Mouse (Mus musculus) neural tube, embryonic 15.5 days (tissue): ENCODE measurements around the gene Spaca3. TPM values are rescaled to one million over a fixed set of nuclear protein-coding genes. Genes with fewer than 3 reads are reported as not detected.

ENCODE experiments used
- ATAC-seq: fragments of 200-750 bp; cut with Nextera tagmentation; 2 replicates; pipeline ENCODE4 v1.8.0; 2017; ENCODE audit warnings: mild to moderate bottlenecking, moderate TSS enrichment, moderate library complexity; ENCODE audit not compliant: low FRiP score
- H3K27ac ChIP-seq: fragments of 300-500 bp; sonication (generic); replicated peaks from 2 replicates; pipeline ENCODE4 v1.5.1; 2015; ENCODE audit warnings: mild to moderate bottlenecking, inconsistent platforms
- H3K27me3 ChIP-seq: fragments of 300-500 bp; sonication (generic); replicated peaks from 2 replicates; pipeline ENCODE4 v1.6.1; 2015; ENCODE audit warnings: inconsistent platforms
- H3K36me3 ChIP-seq: fragments of 300-500 bp; sonication (generic); 2 replicates; pipeline ENCODE4 v1.6.1; 2015; ENCODE audit warnings: inconsistent platforms
- H3K4me1 ChIP-seq: fragments of 300-500 bp; sonication (generic); 2 replicates; pipeline ENCODE4 v1.6.1; 2015; ENCODE audit warnings: inconsistent platforms
- H3K4me2 ChIP-seq: fragments of 300-500 bp; sonication (generic); 2 replicates; pipeline ENCODE4 v1.6.1; 2015; ENCODE audit warnings: inconsistent platforms, mild to moderate bottlenecking, moderate library complexity
- H3K4me3 ChIP-seq: fragments of 300-500 bp; sonication (generic); replicated peaks from 2 replicates; pipeline ENCODE4 v1.5.1; 2015; ENCODE audit warnings: mild to moderate bottlenecking, inconsistent platforms
- H3K9ac ChIP-seq: fragments of 300-500 bp; sonication (generic); replicated peaks from 2 replicates; pipeline ENCODE4 v1.6.1; 2015; ENCODE audit warnings: mild to moderate bottlenecking, inconsistent platforms
- H3K9me3 ChIP-seq: fragments of 300-500 bp; sonication (generic); replicated peaks from 2 replicates; pipeline ENCODE4 v1.6.1; 2016; ENCODE audit warnings: inconsistent platforms
- WGBS: fragments of 180-500 bp; shearing (Covaris S2); methylation state at CpG from one replicate; pipeline ENCODE4 v1.1.7; 2015; ENCODE audit warnings: mixed read lengths; 5-methylcytosine and 5-hydroxymethylcytosine counted together
- polyA plus RNA-seq: library from polyadenylated mRNA; unstranded; fragments of >200 nt; fragmentation: Nextera tagmentation; extraction: Ambion mirVana; gene quantifications from 2 replicates; pipeline ENCODE4 v1.2.1, GENCODE M21; 2015

Spaca3 gene
- polyA plus RNA-seq, result not detected in 2 replicates

DNA sequence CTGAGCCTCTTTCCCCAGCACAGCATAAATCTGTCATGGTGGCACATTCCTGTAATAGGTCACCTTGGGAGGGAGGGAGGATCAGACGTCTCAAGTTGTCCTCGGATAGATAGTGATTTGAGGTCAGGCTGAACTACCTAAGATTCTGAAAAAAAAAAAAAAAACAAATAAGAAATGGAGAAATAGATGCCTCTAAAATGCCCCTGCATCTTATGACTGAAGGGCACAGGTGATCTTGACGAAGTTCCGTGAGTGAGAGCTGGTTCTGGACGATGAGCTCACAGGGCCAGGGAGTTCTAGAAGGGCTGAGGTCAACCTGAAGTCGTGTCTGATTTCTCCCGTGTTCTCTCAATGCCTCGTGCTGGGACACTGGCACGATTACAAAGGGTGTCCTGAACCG is at the start of gene Spaca3:
TSS of gene Spaca3 (plus strand) at position 301 of the 400 bp plus-strand sequence.
- no peak within 1 kb of the TSS for H3K27ac ChIP-seq
- WGBS, result 80% methylated on average over 10 of the region's 10 CpGs
- H3K4me3 ChIP-seq, result no peak within 1 kb of the TSS
- H3K4me2 ChIP-seq, result no peak within 1 kb of the TSS
- no peak within 1 kb of the TSS for H3K9ac ChIP-seq
- peaks cover 7% of the 10 kb centered on the region for H3K4me1 ChIP-seq
- H3K36me3 ChIP-seq, result no peaks in the 10 kb centered on the region
- H3K27me3 ChIP-seq, result no peaks in the 10 kb centered on the region
- no peaks in the 10 kb centered on the region for H3K9me3 ChIP-seq
- ATAC-seq, result no peak

DNA sequence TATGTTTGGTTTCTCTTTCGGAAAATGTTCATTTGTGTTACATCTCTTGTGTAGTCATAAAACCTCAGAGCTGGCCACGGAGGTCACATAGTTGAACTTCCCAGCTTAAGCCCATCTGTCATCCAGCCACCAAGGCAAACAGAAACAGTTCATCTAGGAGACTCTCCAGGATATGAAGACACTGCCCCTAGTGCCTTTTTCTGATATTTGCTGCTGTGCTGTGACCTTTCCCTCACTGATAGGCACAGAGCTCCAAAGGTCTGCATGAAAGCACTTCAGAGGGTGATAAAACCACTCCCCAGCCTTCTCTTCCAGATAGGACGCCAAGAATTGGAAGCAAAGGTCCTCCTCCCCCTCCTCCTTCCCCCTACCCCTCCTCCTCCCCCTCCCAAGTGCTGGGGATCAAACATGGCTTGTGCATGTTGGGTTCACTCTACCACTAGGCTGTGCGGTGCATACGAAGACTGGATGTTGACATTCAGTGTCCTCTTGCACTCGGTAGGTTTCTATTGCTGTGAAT is 49.6 kb upstream of the Spaca3 start:
- H3K27ac ChIP-seq, result no peak overlapping the region
- 67% methylated on average over 6 of the region's 6 CpGs for WGBS
- H3K9me3 ChIP-seq, result no peaks in the 10 kb centered on the region
- ATAC-seq, result no peak
- no peak overlapping the region for H3K4me3 ChIP-seq
- no peak overlapping the region for H3K9ac ChIP-seq
- H3K36me3 ChIP-seq, result no peaks in the 10 kb centered on the region
- H3K4me2 ChIP-seq, result no peak overlapping the region
- peaks cover 19% of the 10 kb centered on the region for H3K4me1 ChIP-seq
- H3K27me3 ChIP-seq, result no peaks in the 10 kb centered on the region

DNA sequence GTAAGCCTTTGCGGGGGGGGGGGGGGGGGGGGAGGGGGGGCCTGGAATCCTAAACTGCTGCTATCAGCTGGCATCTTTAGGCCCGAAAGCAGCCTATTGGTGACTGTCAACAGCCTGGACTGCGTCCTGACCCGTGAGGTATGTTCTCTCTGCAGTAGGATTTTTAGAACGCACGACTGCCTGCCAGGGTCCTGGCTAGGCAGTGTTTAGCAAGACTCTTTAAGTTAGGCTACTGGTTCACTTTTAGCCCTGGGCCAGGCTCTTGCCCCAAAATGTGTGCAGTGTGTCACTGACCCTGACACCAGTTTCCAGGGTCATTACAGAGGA is 48.5 kb upstream of the Spaca3 start:
- Histone ChIP-seq H3K4me1 (peaks cover 19% of the 10 kb centered on the region), H3K27me3 (no peaks in the 10 kb centered on the region), H3K27ac (no peak overlapping the region), H3K4me2 (peak overlapping the region; percentile 89), H3K9me3 (no peaks in the 10 kb centered on the region), H3K36me3 (no peaks in the 10 kb centered on the region), H3K9ac (peak overlapping the region; percentile 51), H3K4me3 (peak overlapping the region; percentile 46)
- WGBS, result 35% methylated on average over 5 of the region's 6 CpGs
- ATAC-seq, result no peak

DNA sequence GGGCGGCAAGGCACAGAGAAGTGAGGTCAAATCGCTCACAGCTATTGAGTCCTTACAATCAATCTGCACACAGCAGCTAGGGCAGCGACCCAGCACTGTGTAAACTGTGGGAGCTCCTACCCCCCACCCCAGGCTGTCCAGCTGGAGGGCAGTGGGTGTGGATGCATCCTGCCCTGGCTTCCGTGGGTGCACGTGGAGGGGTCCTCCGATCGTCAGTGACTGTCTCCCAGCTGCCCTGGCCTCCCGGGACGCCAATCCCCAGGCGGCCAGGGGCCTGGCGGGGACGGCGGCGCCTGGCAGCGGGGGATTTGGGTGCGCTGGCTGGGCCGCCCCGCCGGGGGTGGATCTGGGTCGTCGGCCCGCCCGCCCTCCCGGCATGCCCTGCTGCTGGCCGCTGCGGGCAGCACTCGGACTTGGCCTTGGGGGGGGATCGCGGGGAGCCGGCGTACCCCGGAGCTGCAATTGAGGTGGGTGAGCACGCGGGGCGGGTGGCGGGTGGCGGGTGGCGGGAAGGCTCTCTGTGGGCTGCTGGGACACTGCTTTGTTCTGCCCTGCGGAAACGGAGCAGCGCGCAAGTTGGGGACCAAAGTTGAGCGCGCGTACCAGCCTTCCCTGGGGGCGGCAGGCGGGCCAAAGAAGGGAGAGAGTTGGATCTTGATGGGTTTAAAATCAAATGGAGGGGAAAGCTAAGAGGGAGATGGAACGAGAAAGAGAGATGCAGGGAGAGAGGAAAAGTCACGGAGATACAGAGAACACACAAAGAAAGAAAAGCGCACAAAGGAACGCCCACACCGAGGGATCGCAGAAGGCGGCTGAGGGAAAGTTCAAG is 48.0 kb upstream of the Spaca3 start, which contains the start of gene Tmem98:
TSS of gene Tmem98 (plus strand) at position 183 of the 829 bp plus-strand sequence.
- H3K27me3 ChIP-seq, result no peaks in the 10 kb centered on the region
- H3K4me2 ChIP-seq, result peak within 1 kb of the TSS; percentile 89
- H3K4me1 ChIP-seq, result peaks cover 19% of the 10 kb centered on the region
- ATAC-seq, result peak; percentile 63
- no peak within 1 kb of the TSS for H3K27ac ChIP-seq
- H3K36me3 ChIP-seq, result no peaks in the 10 kb centered on the region
- no peaks in the 10 kb centered on the region for H3K9me3 ChIP-seq
- peak within 1 kb of the TSS; percentile 46 for H3K4me3 ChIP-seq
- H3K9ac ChIP-seq, result peak within 1 kb of the TSS; percentile 51
- 2% methylated on average over 54 of the region's 54 CpGs for whole genome bisulfite sequencing

DNA sequence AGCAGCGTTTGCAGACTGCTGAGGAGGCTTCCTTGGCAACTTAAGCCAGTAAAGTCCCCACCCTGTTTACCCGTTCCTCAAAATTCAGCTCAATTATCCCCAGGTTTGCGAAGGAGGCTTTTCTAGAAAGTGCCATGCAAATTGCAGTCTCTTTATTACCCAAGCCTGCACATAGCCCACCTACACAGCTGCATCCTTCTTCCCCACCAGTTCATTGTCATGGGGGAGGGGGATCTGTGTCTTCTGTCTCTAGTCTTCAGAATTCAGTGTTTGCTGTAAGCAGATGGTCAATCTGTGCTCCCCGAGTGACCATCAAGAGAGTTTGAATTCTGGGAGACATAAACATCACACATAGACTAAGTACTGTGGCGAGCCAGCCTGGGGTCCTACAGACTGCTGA is 47.0 kb upstream of the Spaca3 start:
- H3K9ac ChIP-seq, result peak overlapping the region; percentile 51; the same call in 1 of the 2 replicates
- H3K4me2 ChIP-seq, result peak overlapping the region; percentile 89
- H3K4me3 ChIP-seq, result peak overlapping the region; percentile 46; the same call in 1 of the 2 replicates
- no peaks in the 10 kb centered on the region for H3K36me3 ChIP-seq
- H3K27me3 ChIP-seq, result no peaks in the 10 kb centered on the region
- 15% methylated on average over 5 of the region's 5 CpGs for WGBS
- H3K4me1 ChIP-seq, result peaks cover 19% of the 10 kb centered on the region
- no peak for ATAC-seq
- H3K9me3 ChIP-seq, result no peaks in the 10 kb centered on the region
- H3K27ac ChIP-seq, result no peak overlapping the region

DNA sequence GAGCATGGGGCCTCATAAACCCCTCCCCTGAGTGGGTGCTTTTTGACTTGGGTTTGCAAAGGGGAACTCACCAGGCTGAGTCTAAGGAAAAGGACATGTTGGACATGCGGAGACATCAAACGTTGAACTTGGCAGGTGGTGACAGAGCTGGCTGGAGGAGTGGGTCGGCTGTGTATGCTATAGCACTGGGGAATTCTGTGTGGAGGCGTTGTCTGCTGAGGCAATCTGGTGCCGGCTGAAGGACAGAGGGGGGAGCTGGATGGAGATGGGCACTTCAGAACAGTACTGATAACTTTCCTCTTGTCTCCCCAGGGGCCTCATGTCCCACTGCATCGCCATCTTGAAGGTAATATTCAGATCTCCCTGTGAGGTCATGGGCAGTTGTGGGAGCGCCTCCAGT is 42.8 kb upstream of the Spaca3 start:
- WGBS, result 90% methylated on average over 7 of the region's 7 CpGs
- no peaks in the 10 kb centered on the region for H3K36me3 ChIP-seq
- peaks cover 15% of the 10 kb centered on the region for H3K4me1 ChIP-seq
- no peaks in the 10 kb centered on the region for H3K27me3 ChIP-seq
- no peak overlapping the region for H3K4me2 ChIP-seq
- no peak overlapping the region for H3K27ac ChIP-seq
- H3K9ac ChIP-seq, result no peak overlapping the region
- ATAC-seq, result no peak
- no peaks in the 10 kb centered on the region for H3K9me3 ChIP-seq
- no peak overlapping the region for H3K4me3 ChIP-seq

DNA sequence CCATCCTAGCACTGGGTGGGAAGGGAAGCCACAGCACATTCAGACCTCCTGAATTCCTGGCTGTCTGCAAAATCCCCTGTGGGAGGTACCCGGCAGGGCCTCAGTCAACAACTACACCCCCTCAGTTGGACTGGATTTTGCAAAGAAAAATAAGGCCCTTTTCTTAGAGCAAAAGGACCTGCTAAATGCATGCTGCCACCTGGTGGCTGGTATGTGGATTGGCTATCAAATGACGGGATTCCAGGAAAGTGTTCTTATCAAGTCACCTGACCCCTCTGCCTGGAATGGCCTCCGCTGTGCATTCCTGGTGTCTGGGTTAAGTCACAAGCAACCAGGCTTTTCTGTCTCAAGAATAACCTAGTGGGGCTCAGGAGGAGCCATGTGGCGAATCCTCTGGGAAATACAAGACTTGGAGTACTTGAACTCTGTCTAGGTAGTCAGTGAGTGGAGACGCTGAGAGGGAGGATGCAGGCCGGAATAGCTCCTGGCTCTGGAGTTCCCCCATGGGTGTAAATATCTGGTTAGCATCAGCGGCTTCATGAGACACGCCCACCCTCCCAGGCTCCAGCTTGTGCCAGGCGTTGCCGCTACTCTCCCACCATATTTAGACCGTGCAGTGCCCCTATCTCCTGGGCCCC is 40.0 kb upstream of the Spaca3 start:
- WGBS, result 49% methylated on average over 11 of the region's 11 CpGs
- H3K27me3 ChIP-seq, result no peaks in the 10 kb centered on the region
- H3K4me2 ChIP-seq, result no peak overlapping the region
- no peak; the same call in 1 of the 2 replicates for ATAC-seq
- 0 out of 2 replicates have a peak, but pooled peaks cover 4% of the 10 kb centered on the region for H3K4me1 ChIP-seq
- H3K36me3 ChIP-seq, result no peaks in the 10 kb centered on the region
- no peak overlapping the region for H3K4me3 ChIP-seq
- no peak overlapping the region for H3K27ac ChIP-seq
- H3K9me3 ChIP-seq, result no peaks in the 10 kb centered on the region
- H3K9ac ChIP-seq, result no peak overlapping the region

DNA sequence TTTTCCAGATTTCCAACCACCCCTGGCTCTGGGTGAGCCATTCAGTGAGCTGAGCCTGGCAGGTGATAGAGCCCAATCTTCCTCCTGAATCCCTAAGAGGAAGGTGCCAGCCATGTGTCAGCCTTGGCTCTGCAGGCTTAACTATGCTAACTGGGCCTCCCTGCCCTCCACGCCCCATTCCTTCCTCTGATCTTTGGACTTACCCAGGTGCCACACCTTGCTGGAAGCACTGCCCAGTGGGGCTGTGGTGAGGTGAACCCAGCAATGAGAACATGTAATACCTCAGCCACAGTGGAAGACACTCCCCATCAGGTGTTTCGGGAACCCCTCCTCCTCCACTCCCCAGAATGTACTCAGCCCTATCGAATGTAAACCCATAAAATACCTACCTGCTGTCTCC is 38.1 kb upstream of the Spaca3 start:
- ATAC-seq, result no peak

DNA sequence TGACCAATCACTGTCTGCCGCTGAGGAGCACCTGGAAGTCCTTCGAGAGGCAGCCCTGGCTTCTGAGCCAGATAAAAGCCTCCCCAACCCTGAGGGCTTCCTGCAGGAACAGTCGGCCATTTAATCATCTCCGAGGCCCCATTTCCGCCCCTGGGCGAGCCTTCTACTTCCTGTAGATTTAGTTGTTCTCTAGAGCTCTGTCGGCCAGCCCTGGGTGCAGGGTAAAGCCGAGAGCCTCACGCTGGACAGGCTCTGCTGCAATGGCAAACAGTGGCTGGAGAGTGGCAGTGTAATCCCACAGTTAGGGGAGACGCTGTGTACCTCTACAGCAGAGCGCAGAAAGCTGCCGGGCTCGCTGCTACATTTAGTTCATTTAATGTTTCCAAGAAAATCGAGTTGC is 36.9 kb upstream of the Spaca3 start:
- 52% methylated on average over 14 of the region's 14 CpGs for WGBS
- H3K4me2 ChIP-seq, result no peak overlapping the region
- no peaks in the 10 kb centered on the region for H3K36me3 ChIP-seq
- no peaks in the 10 kb centered on the region for H3K27me3 ChIP-seq
- peak; percentile 68 for ATAC-seq
- H3K9ac ChIP-seq, result no peak overlapping the region
- no peak overlapping the region for H3K27ac ChIP-seq
- H3K9me3 ChIP-seq, result no peaks in the 10 kb centered on the region
- H3K4me3 ChIP-seq, result no peak overlapping the region
- 0 out of 2 replicates have a peak, but pooled peaks cover 4% of the 10 kb centered on the region for H3K4me1 ChIP-seq

More for the DNA sequence above, 38.1 kb upstream of the Spaca3 start:
- Histone ChIP-seq H3K36me3 (no peaks in the 10 kb centered on the region), H3K9me3 (no peaks in the 10 kb centered on the region), H3K27ac (no peak overlapping the region), H3K9ac (no peak overlapping the region), H3K4me1 (0 out of 2 replicates have a peak, but pooled peaks cover 4% of the 10 kb centered on the region), H3K27me3 (no peaks in the 10 kb centered on the region), H3K4me3 (no peak overlapping the region), H3K4me2 (no peak overlapping the region)
- 88% methylated on average over 3 of the region's 3 CpGs for whole genome bisulfite sequencing

DNA sequence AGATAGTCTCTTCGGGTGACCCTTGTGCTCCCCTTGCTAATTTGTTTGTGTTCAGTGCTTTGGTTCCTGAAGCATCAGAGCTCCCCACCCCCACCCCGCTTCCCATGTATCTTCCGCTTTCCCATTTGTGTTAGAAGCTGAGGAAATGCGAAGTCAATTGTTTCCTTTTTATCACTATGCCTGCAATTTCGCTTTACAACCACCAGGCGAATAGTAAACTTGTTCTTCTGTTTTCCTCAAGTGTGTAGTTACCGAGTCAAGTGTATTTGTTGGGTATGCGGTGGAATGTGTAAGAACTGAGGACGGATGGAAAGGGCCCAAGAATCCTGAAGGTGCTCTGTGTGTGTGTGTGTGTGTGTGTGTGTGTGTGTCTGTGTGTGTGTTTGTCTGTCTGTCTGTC is 36.4 kb upstream of the Spaca3 start:
- no peak for ATAC-seq
- WGBS, result 57% methylated on average over 9 of the region's 9 CpGs
- Histone ChIP-seq H3K36me3 (no peaks in the 10 kb centered on the region), H3K9ac (no peak overlapping the region), H3K4me2 (no peak overlapping the region), H3K27ac (no peak overlapping the region), H3K27me3 (no peaks in the 10 kb centered on the region), H3K4me1 (0 out of 2 replicates have a peak, but pooled peaks cover 4% of the 10 kb centered on the region), H3K4me3 (no peak overlapping the region), H3K9me3 (no peaks in the 10 kb centered on the region)

DNA sequence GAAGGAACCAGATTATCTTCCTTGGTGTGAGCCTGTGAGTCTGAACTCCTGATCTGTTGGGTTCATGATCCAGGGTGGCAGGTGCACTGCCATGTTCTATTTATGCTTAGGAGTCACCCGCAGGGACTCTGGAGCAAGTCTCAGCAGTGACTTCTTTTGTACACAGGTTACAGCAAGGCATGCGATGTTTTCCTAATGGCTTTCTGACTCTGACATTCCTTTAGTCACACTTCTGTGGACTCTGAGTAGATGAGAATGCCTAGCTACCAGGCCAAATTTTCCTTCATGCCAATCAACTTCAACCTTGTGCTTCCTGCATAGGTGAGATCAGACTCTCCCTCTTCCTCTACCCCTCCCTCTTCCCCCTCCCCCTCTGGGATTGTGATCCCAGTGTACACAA is 22.8 kb upstream of the Spaca3 start:
- no peak overlapping the region for H3K27ac ChIP-seq
- no peak overlapping the region for H3K4me3 ChIP-seq
- ATAC-seq, result no peak
- 0 out of 2 replicates have a peak, but pooled peaks cover 4% of the 10 kb centered on the region for H3K4me1 ChIP-seq
- H3K36me3 ChIP-seq, result no peaks in the 10 kb centered on the region
- H3K9me3 ChIP-seq, result no peaks in the 10 kb centered on the region
- WGBS, result 87% methylated on average over 2 of the region's 2 CpGs
- H3K4me2 ChIP-seq, result no peak overlapping the region
- no peaks in the 10 kb centered on the region for H3K27me3 ChIP-seq
- H3K9ac ChIP-seq, result no peak overlapping the region

DNA sequence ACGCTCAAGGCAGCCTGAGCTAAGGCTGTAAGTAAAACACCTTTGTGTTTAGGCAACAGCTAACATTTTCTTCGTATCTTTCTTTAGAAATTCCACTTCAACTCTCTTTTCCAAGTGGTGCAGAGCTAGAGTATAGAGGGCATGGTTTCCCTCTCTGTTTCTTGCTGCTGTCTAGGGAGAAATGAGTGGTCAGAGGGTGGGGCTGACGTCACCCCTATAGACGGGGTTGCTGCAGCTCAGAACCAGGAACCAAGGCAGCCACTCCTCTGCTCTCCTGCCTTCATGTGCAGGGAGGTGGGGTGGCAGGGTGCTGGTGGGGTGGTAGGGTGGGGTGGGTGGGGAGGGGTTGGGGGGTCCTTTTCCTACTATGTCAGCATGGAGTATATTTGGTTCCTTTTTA is 22.3 kb upstream of the Spaca3 start:
- H3K36me3 ChIP-seq, result no peaks in the 10 kb centered on the region
- H3K4me1 ChIP-seq, result 0 out of 2 replicates have a peak, but pooled peaks cover 4% of the 10 kb centered on the region
- ATAC-seq, result no peak
- 80% methylated on average over 4 of the region's 4 CpGs for WGBS
- no peaks in the 10 kb centered on the region for H3K27me3 ChIP-seq
- no peak overlapping the region for H3K9ac ChIP-seq
- no peak overlapping the region for H3K4me2 ChIP-seq
- no peak overlapping the region for H3K4me3 ChIP-seq
- H3K9me3 ChIP-seq, result no peaks in the 10 kb centered on the region
- no peak overlapping the region for H3K27ac ChIP-seq
